Mouse (Mus musculus) E14TG2a.4 (cell line): ENCODE measurements around the gene Smc6.

Source experiments
- H3K27me3 ChIP-seq: 2 replicates; pipeline ENCODE4 v1.6.1; 2014; ENCODE audit warnings: low read length, control low read depth; ENCODE audit not compliant: insufficient read depth
- H3K36me3 ChIP-seq: 2 replicates; pipeline ENCODE4 v1.6.1; 2014; ENCODE audit warnings: low read length, control low read depth; ENCODE audit not compliant: insufficient read depth
- H3K4me1 ChIP-seq: replicated peaks from 2 replicates; pipeline ENCODE4 v1.6.1; 2014; ENCODE audit warnings: low read depth, low read length, control low read depth
- H3K4me3 ChIP-seq: replicated peaks from 2 replicates; pipeline ENCODE4 v1.5.1; 2014; ENCODE audit warnings: mild to moderate bottlenecking, low read length
- H3K9me3 ChIP-seq: 2 replicates; pipeline ENCODE4 v1.6.1; 2014; ENCODE audit warnings: low read length, control low read depth
- CTCF ChIP-seq: conservative IDR thresholded peaks from 2 replicates; pipeline ENCODE4 v1.5.1; 2014; ENCODE audit warnings: low read length
- NANOG ChIP-seq: IDR thresholded peaks from 2 replicates; pipeline ENCODE4 v1.6.1; 2014; ENCODE audit warnings: borderline replicate concordance, low read length, mixed read lengths
- POU5F1 ChIP-seq: IDR thresholded peaks from 2 replicates; pipeline ENCODE4 v1.6.1; 2014; ENCODE audit warnings: low read length, borderline replicate concordance

Gene Smc6

GRCm38 (mm10) chr12:11265382-11266281 is at the start of gene Smc6, which contains the start of gene Gen1:
Gene Smc6, plus strand, starts transcription at chr12:11265886.
Gene Gen1, minus strand, starts transcription at chr12:11265801.
- Histone ChIP-seq H3K27me3 (no peaks in the 10 kb centered on the region), H3K9me3 (no peaks in the 10 kb centered on the region), H3K4me3 (peak within 1 kb of the TSS; percentile 95), H3K4me1 (peaks cover 31% of the 10 kb centered on the region), H3K36me3 (peaks cover 13% of the 10 kb centered on the region)
- TF ChIP-seq CTCF (no peak), POU5F1 (no peak), NANOG (no peak)

GRCm38 (mm10) chr12:11216454-11216853 is 49.2 kb upstream of the Smc6 start:
- Histone ChIP-seq H3K4me1 (peaks cover 50% of the 10 kb centered on the region), H3K4me3 (no peak overlapping the region), H3K27me3 (no peaks in the 10 kb centered on the region), H3K9me3 (no peaks in the 10 kb centered on the region), H3K36me3 (no peaks in the 10 kb centered on the region)
- TF ChIP-seq NANOG (peak; percentile 98), CTCF (no peak), POU5F1 (no peak)

DNA sequence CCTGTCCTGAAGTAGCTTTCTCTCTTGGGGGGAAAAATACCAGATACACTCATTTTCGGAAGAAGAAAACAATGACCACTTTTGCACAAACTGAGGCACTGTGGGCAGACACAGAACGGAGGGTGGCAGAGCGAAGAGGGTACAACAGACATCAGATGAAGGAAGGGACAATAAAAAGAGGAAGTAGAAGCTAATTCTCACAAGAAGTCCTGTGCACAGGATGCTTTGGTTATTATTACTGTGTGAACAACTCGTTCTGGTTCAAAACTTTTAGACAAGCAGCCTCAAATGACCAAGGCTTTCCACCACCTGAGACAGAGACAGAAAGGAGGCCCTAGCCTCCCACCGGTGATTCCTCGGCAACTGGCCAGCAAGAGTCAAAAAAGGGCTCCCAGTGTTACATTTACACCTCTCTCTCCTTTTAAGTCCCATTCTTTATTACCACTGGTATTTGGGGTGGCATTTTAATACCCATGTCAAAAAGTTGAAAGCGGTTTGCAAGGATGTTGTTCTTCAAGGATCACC is 47.9 kb upstream of the Smc6 start:
- TF ChIP-seq NANOG (no peak), POU5F1 (no peak), CTCF (no peak)
- Histone ChIP-seq H3K36me3 (no peaks in the 10 kb centered on the region), H3K4me1 (peaks cover 63% of the 10 kb centered on the region), H3K4me3 (no peak overlapping the region), H3K27me3 (no peaks in the 10 kb centered on the region), H3K9me3 (no peaks in the 10 kb centered on the region)

- no peaks in the 10 kb centered on the region for H3K27me3 ChIP-seq
- H3K36me3 ChIP-seq = no peaks in the 10 kb centered on the region
- no peaks in the 10 kb centered on the region for H3K9me3 ChIP-seq
- peak overlapping the region; percentile 8; the same call in 1 of the 2 replicates for H3K4me3 ChIP-seq
- H3K4me1 ChIP-seq = peaks cover 71% of the 10 kb centered on the region
- no peak for TF ChIP-seq NANOG
- TF ChIP-seq POU5F1 = no peak
- TF ChIP-seq CTCF = no peak
Measured at GRCm38 (mm10) chr12:11221524-11222330, 44.0 kb upstream of the Smc6 start.

GRCm38 (mm10) chr12:11222566-11222965 is 43.1 kb upstream of the Smc6 start:
- Histone ChIP-seq H3K27me3 (no peaks in the 10 kb centered on the region), H3K9me3 (no peaks in the 10 kb centered on the region), H3K4me3 (no peak overlapping the region), H3K36me3 (no peaks in the 10 kb centered on the region), H3K4me1 (peaks cover 63% of the 10 kb centered on the region)
- TF ChIP-seq POU5F1 (no peak), NANOG (no peak), CTCF (no peak)

GRCm38 (mm10) chr12:11223090-11223489 is 42.6 kb upstream of the Smc6 start:
- TF ChIP-seq NANOG (no peak), POU5F1 (no peak), CTCF (no peak)
- H3K9me3 ChIP-seq = no peaks in the 10 kb centered on the region
- H3K4me1 ChIP-seq = peaks cover 57% of the 10 kb centered on the region
- H3K27me3 ChIP-seq = no peaks in the 10 kb centered on the region
- no peaks in the 10 kb centered on the region for H3K36me3 ChIP-seq
- H3K4me3 ChIP-seq = no peak overlapping the region; the same call in 1 of the 2 replicates

- Histone ChIP-seq H3K4me1 (peaks cover 53% of the 10 kb centered on the region), H3K9me3 (no peaks in the 10 kb centered on the region), H3K27me3 (no peaks in the 10 kb centered on the region), H3K4me3 (no peak overlapping the region), H3K36me3 (no peaks in the 10 kb centered on the region)
- no peak for TF ChIP-seq CTCF
- TF ChIP-seq POU5F1 = no peak
- no peak for TF ChIP-seq NANOG
Measured at GRCm38 (mm10) chr12:11224722-11225121, 41.0 kb upstream of the Smc6 start.

- Histone ChIP-seq H3K4me1 (peaks cover 48% of the 10 kb centered on the region), H3K36me3 (no peaks in the 10 kb centered on the region), H3K4me3 (no peak overlapping the region), H3K27me3 (no peaks in the 10 kb centered on the region), H3K9me3 (no peaks in the 10 kb centered on the region)
- TF ChIP-seq NANOG = no peak
- TF ChIP-seq POU5F1 = no peak
- TF ChIP-seq CTCF = no peak
Measured at GRCm38 (mm10) chr12:11226123-11226522, 39.6 kb upstream of the Smc6 start.
